Mouse (Mus musculus) MEL (cell line): ENCODE results near the gene Mael.

Experiments used
- CTCF ChIP-seq, 3 experiments: IDR thresholded peaks in 2 of 3; conservative IDR thresholded peaks in 1 of 3; 2 replicates each; pipeline ENCODE4 v1.5.1; 2011 to 2012; ENCODE audit warnings: low read length in 3 of 3, low read depth in 2 of 3, mild to moderate bottlenecking in 2 of 3, improper control_type of control experiment in 1 of 3, inconsistent platforms in 1 of 3, mixed read lengths in 1 of 3, moderate library complexity in 1 of 3; ENCODE audit not compliant: control insufficient read depth in 1 of 3, insufficient read depth in 1 of 3, poor library complexity in 1 of 3, severe bottlenecking in 1 of 3
- EP300 ChIP-seq, 2 experiments: IDR thresholded peaks; 2 replicates each; pipeline ENCODE4 v1.6.1; 2011; ENCODE audit warnings: improper control_type of control experiment in 2 of 2, low read length in 2 of 2, low read depth in 1 of 2, mild to moderate bottlenecking in 1 of 2
- GATA1 ChIP-seq: IDR thresholded peaks from 2 replicates; pipeline ENCODE4 v1.6.1; 2011; ENCODE audit warnings: low read depth, low read length, improper control_type of control experiment
- JUND ChIP-seq: IDR thresholded peaks from 2 replicates; pipeline ENCODE4 v1.6.1; 2011; ENCODE audit warnings: low read depth, mild to moderate bottlenecking, improper control_type of control experiment, low read length
- POLR2A ChIP-seq, 2 experiments: IDR thresholded peaks; 2 replicates each; pipeline ENCODE4 v1.6.1; 2011 to 2012; ENCODE audit warnings: low read length in 2 of 2, mild to moderate bottlenecking in 2 of 2, control low read depth in 1 of 2, improper control_type of control experiment in 1 of 2, low read depth in 1 of 2, moderate library complexity in 1 of 2; ENCODE audit not compliant: control insufficient read depth in 1 of 2, insufficient read depth in 1 of 2, poor library complexity in 1 of 2

DNA sequence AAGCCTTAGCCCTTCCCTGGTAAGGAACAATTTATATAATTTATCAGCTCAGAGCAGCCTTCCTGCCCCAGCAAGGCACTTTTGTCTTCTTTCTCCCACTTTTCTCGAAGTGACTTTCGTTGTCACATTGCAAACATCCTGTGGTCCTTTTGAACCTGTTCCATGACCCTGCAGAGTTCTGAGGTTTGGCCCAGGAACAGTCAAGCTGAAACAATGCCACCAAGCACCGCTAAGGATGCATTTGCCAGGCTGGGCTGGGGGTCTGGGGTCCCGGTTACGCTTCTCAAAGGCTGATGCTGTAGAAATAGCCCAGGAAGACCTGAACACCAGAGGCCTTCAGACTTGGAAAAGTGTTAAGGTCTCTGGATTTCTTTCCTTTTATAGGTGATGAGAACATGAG lies 53.2 kb downstream of the Mael start:
- TF ChIP-seq POLR2A (IDR thresholded peaks at IDR 0.05; ENCODE audit: control insufficient read depth in 1 of 2, insufficient read depth in 1 of 2, low read depth in 1 of 2, low read length in 2 of 2, poor library complexity in 1 of 2) (no peak), JUND (no peak), EP300 (IDR thresholded peaks at IDR 0.05; ENCODE audit: low read depth in 1 of 2, low read length in 2 of 2) (no peak), GATA1 (no peak), CTCF (IDR thresholded peaks at IDR 0.05 in 2 of 3, conservative IDR thresholded peaks at IDR 0.05 in 1 of 3; ENCODE audit: control insufficient read depth in 1 of 3, insufficient read depth in 1 of 3, low read depth in 2 of 3, low read length in 3 of 3, poor library complexity in 1 of 3, severe bottlenecking in 1 of 3) (no peak)
